28 mouse cellular contexts compared by ENCODE assay signal in the genomic region with DNA sequence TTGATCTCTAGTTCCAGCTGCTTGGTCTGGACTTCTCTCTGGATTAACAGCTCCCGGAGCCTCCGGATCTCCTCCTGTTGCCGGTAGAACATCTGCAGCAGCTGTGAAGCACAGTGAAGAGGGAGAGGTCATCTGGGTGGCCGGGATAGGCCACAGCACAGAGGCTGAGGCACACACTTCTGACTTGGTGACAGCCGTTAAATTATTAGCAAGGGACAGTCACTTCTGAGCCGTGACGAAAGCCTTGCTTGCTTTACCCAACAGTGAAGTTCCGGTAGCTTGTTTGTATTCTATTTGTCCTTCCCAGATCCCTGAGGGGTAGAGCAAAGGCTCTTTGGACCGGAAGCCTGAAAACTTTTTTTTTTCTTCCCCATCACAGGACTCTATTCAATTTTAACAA. TPM values are rescaled to one million over a fixed set of nuclear protein-coding genes. Genes with fewer than 3 reads are reported as not detected.
DNase-seq lines count a peak whose midpoint lies in the region; ATAC-seq and TF ChIP-seq lines count a peak whose summit lies in the region.
"Had no signal": no experiment of that assay in that cellular context is flagged by ENCODE, and none has a peak within 500 bp of the region (broad histone marks: within the 10 kb centered on the region; RNA-seq: fewer than 3 reads in every experiment).

No protein-coding gene starts in this region.

- peak overlapping the region; percentile 44 for H3K4me3 ChIP-seq in liver, adult 2 months (ENCODE audit: insufficient read depth, low read depth, low read length)
- no peak overlapping the region for H3K4me3 ChIP-seq in midbrain, embryonic 10.5 days
- no peak overlapping the region for H3K4me3 ChIP-seq in midbrain, embryonic 14.5 days (replicated peaks; ENCODE audit: low read depth, low read length)
- H3K4me3 ChIP-seq in liver, postnatal 0 days (ENCODE audit: low read depth, low read length) = no peak overlapping the region
- H3K4me3 ChIP-seq: embryonic facial prominence, embryonic 13.5 days; embryonic facial prominence, embryonic 15.5 days; erythroblast, embryonic 14.5 days; forebrain, embryonic 10.5 days; forebrain, embryonic 12.5 days had no signal

- TF ChIP-seq EP300 in liver, postnatal 0 days (IDR thresholded peaks at IDR 0.05; ENCODE audit: low read depth) = no peak

- WGBS in liver, adult 2 months = 26% methylated on average over 9 of the region's 9 CpGs
- 78% methylated on average over 9 of the region's 9 CpGs for WGBS in midbrain, embryonic 10.5 days
- 72% methylated on average over 9 of the region's 9 CpGs for WGBS in midbrain, embryonic 14.5 days
- 62% methylated on average over 9 of the region's 9 CpGs for WGBS in liver, postnatal 0 days (ENCODE audit: insufficient replicate concordance)

- H3K36me3 ChIP-seq in liver, adult 2 months (ENCODE audit: control insufficient read depth, insufficient read depth, low read length) = no peaks in the 10 kb centered on the region
- no peaks in the 10 kb centered on the region for H3K36me3 ChIP-seq in midbrain, embryonic 10.5 days
- H3K36me3 ChIP-seq in midbrain, embryonic 14.5 days (ENCODE audit: control insufficient read depth, insufficient read depth, low read length) = no peaks in the 10 kb centered on the region
- no peaks in the 10 kb centered on the region for H3K36me3 ChIP-seq in liver, postnatal 0 days (replicated peaks; ENCODE audit: insufficient read depth, low read length)
- H3K36me3 ChIP-seq: embryonic facial prominence, embryonic 13.5 days; embryonic facial prominence, embryonic 15.5 days; forebrain, embryonic 10.5 days; forebrain, embryonic 12.5 days had no signal

- ATAC-seq in midbrain, embryonic 14.5 days (ENCODE audit: low FRiP score, low TSS enrichment) = no peak
- ATAC-seq in liver, postnatal 0 days = peak; percentile 51
- ATAC-seq: CD4-positive, CD25-positive, alpha-beta regulatory T cell, adult 4 months; forebrain, embryonic 14.5 days; forebrain, embryonic 16.5 days; Patski had no signal

- no peaks in the 10 kb centered on the region for H3K9me3 ChIP-seq in midbrain, embryonic 10.5 days (replicated peaks)
- no peaks in the 10 kb centered on the region for H3K9me3 ChIP-seq in midbrain, embryonic 14.5 days (ENCODE audit: control insufficient read depth, low read length)
- H3K9me3 ChIP-seq in liver, postnatal 0 days (ENCODE audit: low read length) = no peaks in the 10 kb centered on the region
- H3K9me3 ChIP-seq: embryonic facial prominence, embryonic 13.5 days; embryonic facial prominence, embryonic 15.5 days; forebrain, embryonic 10.5 days; forebrain, embryonic 12.5 days; G1E had no signal

- no peak overlapping the region for H3K4me2 ChIP-seq in midbrain, embryonic 14.5 days (ENCODE audit: low read length)
- no peak overlapping the region for H3K4me2 ChIP-seq in liver, postnatal 0 days (ENCODE audit: low read depth, low read length)
- H3K4me2 ChIP-seq: embryonic facial prominence, embryonic 13.5 days; embryonic facial prominence, embryonic 15.5 days; forebrain, embryonic 12.5 days had no signal

- TF ChIP-seq POLR2A in liver, adult 2 months (IDR thresholded peaks at IDR 0.05; ENCODE audit: extremely low read depth, insufficient read depth, low read length) = 0 out of 2 replicates have a peak, but pooled peaks have one; percentile 35

- peaks cover 11% of the 10 kb centered on the region; the same call in 1 of the 2 replicates for H3K4me1 ChIP-seq in liver, adult 2 months (ENCODE audit: control insufficient read depth, insufficient read depth, low read length)
- H3K4me1 ChIP-seq in midbrain, embryonic 10.5 days = peaks cover 31% of the 10 kb centered on the region
- H3K4me1 ChIP-seq in midbrain, embryonic 14.5 days (ENCODE audit: control insufficient read depth, insufficient read depth, low read length) = 0 out of 2 replicates have a peak, but pooled peaks cover 2% of the 10 kb centered on the region
- peaks cover 12% of the 10 kb centered on the region for H3K4me1 ChIP-seq in liver, postnatal 0 days (ENCODE audit: insufficient read depth)

- no peaks in the 10 kb centered on the region for H3K79me2 ChIP-seq in liver, adult 2 months (ENCODE audit: control insufficient read depth, insufficient read depth, low read length)

- no peak for TF ChIP-seq CTCF in liver, adult 2 months (IDR thresholded peaks at IDR 0.05; ENCODE audit: low read depth, low read length)
- TF ChIP-seq CTCF in liver, postnatal 0 days (IDR thresholded peaks at IDR 0.05; ENCODE audit: low read depth) = no peak

- peak overlapping the region; percentile 67 for H3K9ac ChIP-seq in liver, adult 2 months (ENCODE audit: low read depth, low read length)
- no peak overlapping the region for H3K9ac ChIP-seq in midbrain, embryonic 14.5 days (replicated peaks; ENCODE audit: low read length)
- no peak overlapping the region for H3K9ac ChIP-seq in liver, postnatal 0 days (replicated peaks)
- H3K9ac ChIP-seq: embryonic facial prominence, embryonic 13.5 days; embryonic facial prominence, embryonic 15.5 days; forebrain, embryonic 12.5 days had no signal

- peak overlapping the region; percentile 97 for H3K27ac ChIP-seq in liver, adult 2 months (replicated peaks; ENCODE audit: insufficient read depth, low read depth, low read length)
- H3K27ac ChIP-seq in midbrain, embryonic 10.5 days (replicated peaks) = 0 out of 2 replicates have a peak overlapping the region, but pooled peaks have one; percentile 18
- H3K27ac ChIP-seq in midbrain, embryonic 14.5 days (replicated peaks; ENCODE audit: low read depth, low read length) = no peak overlapping the region
- H3K27ac ChIP-seq in liver, postnatal 0 days (ENCODE audit: low read depth) = peak overlapping the region; percentile 55
- H3K27ac ChIP-seq: embryonic facial prominence, embryonic 13.5 days; embryonic facial prominence, embryonic 15.5 days; forebrain, embryonic 10.5 days; forebrain, embryonic 12.5 days had no signal

- no peaks in the 10 kb centered on the region for H3K27me3 ChIP-seq in liver, adult 2 months (ENCODE audit: control insufficient read depth, insufficient read depth, low read length)
- peaks cover 56% of the 10 kb centered on the region for H3K27me3 ChIP-seq in midbrain, embryonic 10.5 days (ENCODE audit: low read depth, poor library complexity, severe bottlenecking)
- H3K27me3 ChIP-seq in midbrain, embryonic 14.5 days (ENCODE audit: control insufficient read depth, insufficient read depth, low read length) = peaks cover 29% of the 10 kb centered on the region
- no peaks in the 10 kb centered on the region for H3K27me3 ChIP-seq in liver, postnatal 0 days (ENCODE audit: insufficient read depth, low read length)
- H3K27me3 ChIP-seq: CH12.LX, Patski had no signal

- peak; percentile 80 for DNase-seq in liver, adult 2 months (ENCODE audit: extremely low read depth, low read depth, low spot score)
- no peak for DNase-seq in liver
- no peak for DNase-seq in midbrain, embryonic 10.5 days (ENCODE audit: low spot score)
- DNase-seq in midbrain, embryonic 14.5 days = no peak
- DNase-seq in liver, postnatal 0 days = no peak
- DNase-seq in right cerebral cortex, postnatal 25 days = no peak
- DNase-seq: adrenal gland, adult 2 months; adrenal gland, postnatal 10 days; adrenal gland, postnatal 25 days; B cell, adult 2 months; cerebellum, adult 11 months; cerebellum, adult 18-20 months; cerebellum, adult 8-10 months; cerebellum, adult 9-11 months; cerebellum, postnatal 14 days; cerebellum, postnatal 36 days; embryo, embryonic 11 days had no signal

RNA-seq across cellular contexts. Expression of a gene that starts 3.2 kb away (rescaled TPM):
- 21.3 and 26.5 TPM in 2 replicates for total RNA-seq in liver, adult 2 months (2014; rRNA removed)
- polyA plus RNA-seq in liver, adult 2 months (2012; rRNA removed) = 24.9 and 28.6 TPM in 2 replicates
- 0.62 and 0.63 TPM in 2 replicates for polyA plus RNA-seq in midbrain, embryonic 10.5 days (2016; fragmentation: Nextera tagmentation; extraction: Ambion mirVana)
- 0.96 and 2.4 TPM in 2 replicates for polyA plus RNA-seq in midbrain, embryonic 14.5 days (2014; fragmentation: Nextera tagmentation; extraction: Ambion mirVana)
- polyA plus RNA-seq in liver, postnatal 0 days (2015; fragmentation: Nextera tagmentation; extraction: Ambion mirVana) = 14.1 and 16.2 TPM in 2 replicates

RNA-seq across cellular contexts. Expression of a gene that starts 50.1 kb away (rescaled TPM):
- total RNA-seq in liver, adult 2 months (2014; rRNA removed) = 10.7 and 14.3 TPM in 2 replicates
- polyA plus RNA-seq in liver, adult 2 months (2012; rRNA removed) = 11.5 and 13.0 TPM in 2 replicates
- polyA plus RNA-seq in midbrain, embryonic 10.5 days (2016; fragmentation: Nextera tagmentation; extraction: Ambion mirVana) = 77.1 and 80.6 TPM in 2 replicates
- 47.3 and 47.5 TPM in 2 replicates for polyA plus RNA-seq in midbrain, embryonic 14.5 days (2014; fragmentation: Nextera tagmentation; extraction: Ambion mirVana)
- 23.8 and 25.0 TPM in 2 replicates for polyA plus RNA-seq in liver, postnatal 0 days (2015; fragmentation: Nextera tagmentation; extraction: Ambion mirVana)
